Mouse (Mus musculus) naive thymus-derived CD4-positive, alpha-beta T cell, adult 2 months (primary cell): ENCODE data around the gene Pepd.

Experiments
- DNase-seq: peaks from one replicate; pipeline ENCODE4 v3.0.0-alpha.2; 2011; ENCODE audit warnings: low read depth

Gene Pepd

GRCm38 (mm10) chr7:34983702-34984475 is 71.7 kb downstream of the Pepd start:
- no peak for DNase-seq

GRCm38 (mm10) chr7:34984526-34985133 is 72.5 kb downstream of the Pepd start:
- peak; percentile 20 for DNase-seq

- no peak for DNase-seq
These were observed 73.0 kb downstream of the Pepd start for GRCm38 (mm10) chr7:34985216-34985615.

- no peak for DNase-seq
These were observed 73.5 kb downstream of the Pepd start for GRCm38 (mm10) chr7:34985646-34986045.

GRCm38 (mm10) chr7:34986575-34987150 is 74.5 kb downstream of the Pepd start:
- DNase-seq: no peak

- no peak for DNase-seq
These were observed 75.1 kb downstream of the Pepd start for GRCm38 (mm10) chr7:34987258-34987657.

- DNase-seq: no peak
These were observed 76.3 kb downstream of the Pepd start for GRCm38 (mm10) chr7:34988488-34988887.

GRCm38 (mm10) chr7:34991731-34992246 is 79.6 kb downstream of the Pepd start:
- no peak for DNase-seq

GRCm38 (mm10) chr7:34992766-34993165 is 80.6 kb downstream of the Pepd start:
- DNase-seq: no peak

GRCm38 (mm10) chr7:34995872-34996662 is 83.9 kb downstream of the Pepd start:
- DNase-seq: no peak

GRCm38 (mm10) chr7:35000839-35001238 is 88.7 kb downstream of the Pepd start:
- peak; percentile 59 for DNase-seq

- DNase-seq: no peak
These were observed 91.1 kb downstream of the Pepd start for GRCm38 (mm10) chr7:35003171-35003737.

GRCm38 (mm10) chr7:35006661-35007060 is 94.5 kb downstream of the Pepd start:
- no peak for DNase-seq

- DNase-seq: no peak
These were observed 101.0 kb downstream of the Pepd start for GRCm38 (mm10) chr7:35013228-35013627.

- DNase-seq: no peak
These were observed 103.1 kb downstream of the Pepd start for GRCm38 (mm10) chr7:35015252-35015651.

GRCm38 (mm10) chr7:35021365-35021764 is 109.2 kb downstream of the Pepd start:
- no peak for DNase-seq

GRCm38 (mm10) chr7:35023251-35023650 is 111.1 kb downstream of the Pepd start:
- no peak for DNase-seq

GRCm38 (mm10) chr7:35024426-35024825 is 112.2 kb downstream of the Pepd start:
- DNase-seq: no peak

- DNase-seq: peak; percentile 73
These were observed 113.5 kb downstream of the Pepd start for GRCm38 (mm10) chr7:35025409-35026275.

GRCm38 (mm10) chr7:35026276-35026630 is 114.1 kb downstream of the Pepd start:
- DNase-seq: no peak

- no peak for DNase-seq
These were observed 114.7 kb downstream of the Pepd start for GRCm38 (mm10) chr7:35026838-35027291.
